Mouse (Mus musculus): ENCODE data around the gene Bpifb5. TPM values are rescaled to one million over a fixed set of nuclear protein-coding genes. Genes with fewer than 3 reads are reported as not detected.
"Not testable (repeated sequence)": the region's sequence is repeated elsewhere in the genome, so short reads cannot be mapped to it uniquely, and the experiment has no call there.

Gene Bpifb5
- polyA plus RNA-seq, 2 experiments from 2014 or later = not detected

GRCm38 (mm10) chr2:154242726-154243125 lies 19.2 kb downstream of the Bpifb5 start:
- not testable (repeated sequence) for ATAC-seq

DNA sequence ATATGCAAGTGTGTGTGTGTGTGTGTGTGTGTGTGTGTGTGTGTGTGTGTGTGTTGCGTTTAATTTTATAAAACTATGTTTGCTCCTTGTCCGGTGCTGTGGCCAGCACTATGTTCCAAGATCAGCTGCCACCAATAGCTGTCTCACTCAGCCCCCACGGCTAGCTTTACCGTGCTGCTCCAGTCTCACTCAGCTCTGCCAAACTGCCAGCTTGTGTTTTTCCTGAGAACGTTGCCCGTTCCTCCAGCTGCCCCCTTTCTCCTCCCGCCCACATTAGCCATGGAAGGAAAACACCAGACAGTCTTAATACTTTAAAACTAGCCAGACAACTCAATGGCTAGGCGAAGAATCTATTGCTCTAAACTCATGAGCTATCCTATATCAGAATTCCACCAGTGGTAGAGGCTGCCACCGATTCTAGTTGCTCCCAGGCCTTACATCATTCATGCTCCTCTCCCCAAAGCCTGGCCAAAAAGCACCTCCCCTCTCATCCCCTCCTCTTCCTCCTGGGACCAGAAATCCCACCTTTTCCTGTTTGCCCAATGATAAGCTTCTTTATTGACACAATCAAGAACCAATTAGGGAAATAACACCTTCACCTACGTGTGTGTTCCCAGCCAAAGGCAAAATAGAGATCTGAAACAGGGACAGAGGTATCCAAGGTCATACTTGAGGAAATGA lies 20.0 kb downstream of the Bpifb5 start:
- ATAC-seq = no peak

GRCm38 (mm10) chr2:154245322-154245721 lies 21.8 kb downstream of the Bpifb5 start:
- ATAC-seq = no peak

GRCm38 (mm10) chr2:154255254-154255653 lies 31.7 kb downstream of the Bpifb5 start:
- ATAC-seq = not testable (repeated sequence)

- no peak for ATAC-seq
These were observed 32.2 kb downstream of the Bpifb5 start for GRCm38 (mm10) chr2:154255770-154256169.

DNA sequence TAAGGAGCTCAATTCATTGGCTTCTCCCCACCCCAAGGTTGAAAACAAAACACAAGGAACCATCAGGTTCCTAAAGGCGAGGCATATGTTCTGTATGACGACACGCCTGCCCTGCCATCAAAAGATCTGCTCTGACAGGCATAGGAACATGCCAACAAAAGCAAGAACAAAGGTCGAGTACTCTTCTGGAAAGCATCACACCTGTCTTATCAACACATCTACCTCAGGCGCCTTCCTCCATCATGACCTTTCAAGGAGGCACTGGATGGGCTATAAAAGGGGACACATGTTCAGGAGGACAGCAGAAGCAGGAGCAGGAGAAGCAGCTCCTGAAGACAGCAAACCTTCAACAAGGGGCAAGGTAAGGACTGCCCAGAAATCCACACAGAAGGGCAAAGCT lies 34.0 kb downstream of the Bpifb5 start, which contains the start of gene Bpifb9a:
TSS of gene Bpifb9a (plus strand) at position 301 of the 400 bp plus-strand sequence.
- not testable (repeated sequence) for ATAC-seq

DNA sequence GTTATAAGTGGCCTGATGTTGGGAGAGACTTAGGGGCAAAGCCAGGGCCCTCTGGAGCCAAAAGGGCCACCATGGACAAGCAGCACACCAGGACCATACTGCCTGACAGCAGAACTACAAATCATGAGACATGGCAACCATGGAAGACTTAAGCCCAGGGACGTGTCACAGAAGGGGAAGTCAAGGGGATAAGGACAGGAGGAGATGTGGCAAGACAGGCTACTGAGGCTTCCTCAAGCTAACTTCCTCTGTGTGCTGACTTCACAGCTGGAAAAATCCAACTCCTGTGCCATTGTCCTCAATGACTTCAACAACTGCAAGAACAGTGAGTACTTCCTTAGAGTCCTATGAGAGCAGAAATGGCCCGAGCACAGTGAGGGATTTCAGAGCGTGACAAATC lies 40.9 kb downstream of the Bpifb5 start:
- ATAC-seq = not testable (repeated sequence)

Other genes with a start within 250 kb of the Bpifb5 start
- gene Bpifa6, start 248.8 kb upstream of the Bpifb5 start, polyA plus RNA-seq (2017; shearing (Covaris generic)) = not detected
- gene Bpifa2, start 215.5 kb upstream of the Bpifb5 start, polyA plus RNA-seq (2017; shearing (Covaris generic)) = under 1 TPM in 1 of 2 experiments, not detected in 1; 0.83 TPM
- gene Bpifa3, start 93.4 kb upstream of the Bpifb5 start, polyA plus RNA-seq (2017; shearing (Covaris generic)) = not detected
- not detected for gene Bpifa1, start 80.9 kb upstream of the Bpifb5 start, polyA plus RNA-seq (2017; shearing (Covaris generic))
- not detected for gene Bpifa5, start 61.1 kb upstream of the Bpifb5 start, polyA plus RNA-seq (2017; shearing (Covaris generic))
- not detected for gene Bpifb1, start 32.9 kb upstream of the Bpifb5 start, polyA plus RNA-seq (2017; shearing (Covaris generic))
- not detected for gene Bpifb9a, start 34.1 kb downstream of the Bpifb5 start, polyA plus RNA-seq (2017; shearing (Covaris generic))
- gene Bpifb9b, start 83.5 kb downstream of the Bpifb5 start, polyA plus RNA-seq (2017; shearing (Covaris generic)) = not detected
- gene Cdk5rap1, start 149.3 kb downstream of the Bpifb5 start, polyA plus RNA-seq (2017; shearing (Covaris generic)) = 10 to 100 TPM; 37.5 to 67.2 TPM
- not detected for gene Snta1, start 184.4 kb downstream of the Bpifb5 start, polyA plus RNA-seq (2017; shearing (Covaris generic))
- gene Cbfa2t2, start 212.7 kb downstream of the Bpifb5 start, polyA plus RNA-seq (2017; shearing (Covaris generic)) = 10 to 100 TPM; 19.7 to 21.8 TPM

Data from activated CD4-positive, CD25-positive, alpha-beta regulatory T cell, adult 4 months (primary cell).